Mouse (Mus musculus) G1E (cell line): ENCODE measurements around the gene Pglyrp1. TPM values are rescaled to one million over a fixed set of nuclear protein-coding genes. Genes with fewer than 3 reads are reported as not detected.

Experiments
- ATAC-seq: 2 replicates; pipeline ENCODE4 v1.8.0; 2016; ENCODE audit warnings: mild to moderate bottlenecking; ENCODE audit not compliant: insufficient number of reproducible peaks, poor library complexity, low FRiP score, severe bottlenecking; ENCODE audit errors: extremely low read depth
- DNase-seq: peaks from one replicate; pipeline ENCODE4 v3.0.0; 2012; ENCODE audit warnings: low spot score
- H3K27me3 ChIP-seq: 2 replicates; pipeline ENCODE4 v1.6.1; 2012; ENCODE audit warnings: mild to moderate bottlenecking, low read length, inconsistent platforms; ENCODE audit not compliant: insufficient read depth
- H3K36me3 ChIP-seq: replicated peaks from 2 replicates; pipeline ENCODE3; 2012; ENCODE audit warnings: mild to moderate bottlenecking, inconsistent platforms
- H3K4me1 ChIP-seq: 2 replicates; pipeline ENCODE4 v1.6.1; 2012; ENCODE audit warnings: low read depth, low read length, inconsistent platforms, mixed read lengths; ENCODE audit not compliant: insufficient read depth
- H3K4me3 ChIP-seq: 2 replicates; pipeline ENCODE4 v1.5.1; 2012; ENCODE audit warnings: low read depth, mild to moderate bottlenecking, inconsistent platforms, low read length, moderate library complexity, mixed read lengths
- H3K9me3 ChIP-seq: replicated peaks from 2 replicates; pipeline ENCODE4 v1.6.1; 2012; ENCODE audit warnings: inconsistent platforms
- CTCF ChIP-seq: IDR thresholded peaks from 2 replicates; pipeline ENCODE4 v1.5.1; 2012; ENCODE audit warnings: low read depth, low read length, inconsistent platforms, mixed read lengths
- GATA1 ChIP-seq: IDR thresholded peaks from 2 replicates; pipeline ENCODE4 v1.6.1; 2012; ENCODE audit warnings: borderline replicate concordance, low read length, inconsistent platforms, mixed read lengths
- GATA2 ChIP-seq: IDR thresholded peaks from 2 replicates; pipeline ENCODE4 v1.6.1; 2012; ENCODE audit warnings: low read depth, low read length, inconsistent platforms, borderline replicate concordance
- POLR2AphosphoS5 ChIP-seq: IDR thresholded peaks from 2 replicates; pipeline ENCODE4 v1.6.1; 2012; ENCODE audit warnings: low read depth, low read length, inconsistent platforms; ENCODE audit not compliant: insufficient replicate concordance
- TAL1 ChIP-seq: conservative IDR thresholded peaks from 2 replicates; pipeline ENCODE4 v1.6.1; 2012; ENCODE audit warnings: low read depth, low read length, inconsistent platforms, mixed read lengths
- polyA plus RNA-seq: library from polyadenylated mRNA; stranded (reverse); fragments of >175 nt; gene quantifications from 2 replicates; pipeline ENCODE4 v1.2.3, GENCODE M21; 2012
- total RNA-seq, 2 experiments: library from RNA; stranded (forward) in 1 of 2; stranded (reverse) in 1 of 2; fragments of 200-1000 nt in 1 of 2; fragments of >200 nt in 1 of 2; fragmentation: Nextera tagmentation in 1 of 2; gene quantifications; 2 replicates each; pipeline ENCODE4 v1.2.3; 2014 to 2017

Pglyrp1 gene
- total and polyA plus RNA-seq, 3 experiments: not detected

DNA sequence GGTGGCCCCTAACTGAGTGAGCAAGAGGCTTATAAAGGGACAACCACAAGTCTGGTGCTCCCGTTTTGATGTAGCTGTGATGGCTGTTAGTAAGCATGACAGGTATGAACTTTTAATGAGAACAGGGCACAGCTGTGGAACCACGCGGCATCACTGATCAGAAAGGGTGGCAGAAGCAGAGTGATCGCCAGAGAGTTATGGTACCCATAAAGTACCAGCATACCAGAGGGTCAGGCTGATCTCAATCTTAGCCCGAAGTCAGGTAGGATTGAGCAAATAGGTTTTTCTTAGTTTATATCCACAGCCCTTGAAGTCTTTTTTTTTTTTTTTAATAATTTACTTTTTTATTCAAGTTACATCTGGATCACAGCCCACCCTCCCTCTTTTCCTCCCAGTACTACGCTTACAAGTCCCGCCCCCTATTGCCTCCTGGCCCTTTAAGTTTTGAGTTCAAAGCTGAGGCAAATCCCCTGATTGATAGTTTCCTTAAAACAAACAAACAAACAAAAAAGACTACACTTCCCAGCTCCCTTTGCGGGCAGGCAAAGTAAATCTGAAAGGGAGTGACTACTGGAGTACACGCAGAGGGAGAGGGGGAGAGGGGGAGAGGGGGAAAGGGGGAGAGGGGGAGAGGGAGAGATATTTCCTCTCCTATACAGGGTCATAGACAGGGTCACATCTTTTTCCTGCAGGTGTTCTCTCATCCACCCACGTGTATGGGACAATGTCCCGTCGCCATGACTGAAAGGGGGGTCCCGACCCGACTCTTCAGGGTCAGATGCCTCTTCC lies 1.1 kb downstream of the Pglyrp1 start:
- ATAC-seq (no peak), DNase-seq (no peak)
- Histone ChIP-seq H3K4me1 (peaks cover 3% of the 10 kb centered on the region; the same call in 1 of the 2 replicates), H3K36me3 (no peaks in the 10 kb centered on the region), H3K4me3 (no peak overlapping the region), H3K27me3 (no peaks in the 10 kb centered on the region), H3K9me3 (no peaks in the 10 kb centered on the region)
- no peak for TF ChIP-seq GATA2
- TF ChIP-seq CTCF: no peak
- TF ChIP-seq GATA1: no peak
- TF ChIP-seq POLR2AphosphoS5: no peak
- TF ChIP-seq TAL1: no peak

DNA sequence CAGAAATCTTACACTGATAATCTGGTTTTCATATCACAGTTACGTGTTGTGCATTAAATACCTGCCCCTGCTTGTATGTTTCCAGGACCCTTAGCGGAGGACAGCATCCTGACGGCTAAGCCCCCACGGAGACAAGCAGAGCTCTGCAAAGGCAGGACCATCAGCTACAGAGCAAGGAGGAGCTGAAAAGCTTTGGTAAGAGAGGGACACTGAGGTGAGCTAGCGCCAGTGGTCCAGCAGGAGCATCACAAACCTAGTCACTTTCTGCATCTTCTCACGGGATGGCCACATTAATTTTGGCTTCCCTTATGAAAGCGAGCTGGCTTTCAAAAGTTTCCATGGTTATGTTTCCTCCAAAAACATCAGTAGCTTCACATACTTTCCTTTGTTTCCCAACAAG lies 1.7 kb downstream of the Pglyrp1 start:
- TF ChIP-seq POLR2AphosphoS5 (no peak), CTCF (no peak), TAL1 (no peak), GATA1 (no peak), GATA2 (no peak)
- no peak for DNase-seq
- H3K36me3 ChIP-seq: no peaks in the 10 kb centered on the region
- H3K27me3 ChIP-seq: no peaks in the 10 kb centered on the region
- ATAC-seq: no peak
- peaks cover 3% of the 10 kb centered on the region; the same call in 1 of the 2 replicates for H3K4me1 ChIP-seq
- no peaks in the 10 kb centered on the region for H3K9me3 ChIP-seq
- no peak overlapping the region for H3K4me3 ChIP-seq

DNA sequence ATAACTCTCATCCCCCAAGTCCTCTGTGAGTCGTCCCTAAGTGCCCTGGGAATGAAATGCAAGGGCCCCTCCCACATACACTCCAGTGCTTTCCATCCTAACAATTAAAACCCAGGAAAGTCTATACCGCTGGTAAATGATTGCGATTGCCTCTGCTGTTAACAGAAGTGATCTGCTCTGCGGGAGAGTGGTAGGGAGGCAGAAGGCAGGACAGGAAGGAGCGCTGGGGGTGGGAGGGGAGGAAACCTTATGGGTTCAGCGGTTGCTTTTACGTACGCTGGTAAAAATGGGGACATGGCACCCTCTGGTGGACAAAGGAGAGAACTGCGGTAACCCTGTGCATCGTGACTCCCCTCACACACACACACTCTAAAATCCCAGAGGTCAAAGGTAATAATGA lies 2.1 kb downstream of the Pglyrp1 start:
- DNase-seq: peak; percentile 25
- no peaks in the 10 kb centered on the region for H3K36me3 ChIP-seq

DNA sequence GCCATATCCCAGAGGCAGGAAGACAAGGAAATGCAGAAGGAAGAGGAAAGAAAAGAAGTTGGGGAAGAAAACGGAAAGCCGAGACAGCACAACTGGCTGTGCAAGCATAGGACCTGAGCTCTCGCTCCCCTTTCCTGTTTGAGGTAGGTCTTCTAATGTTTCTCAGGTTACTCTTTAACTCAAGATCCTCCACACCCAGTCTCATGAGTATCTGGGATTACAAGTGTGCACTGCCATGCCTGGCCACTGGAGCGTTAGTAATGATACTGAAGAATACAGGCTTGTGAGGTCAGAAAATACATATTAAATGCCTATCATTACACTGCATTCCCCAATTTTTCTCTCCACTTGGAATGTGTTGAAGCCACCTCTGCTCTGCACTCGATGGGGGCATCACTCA lies 4.2 kb downstream of the Pglyrp1 start:
- H3K27me3 ChIP-seq: 0 out of 2 replicates have a peak, but pooled peaks cover 3% of the 10 kb centered on the region
- no peaks in the 10 kb centered on the region for H3K36me3 ChIP-seq
- TF ChIP-seq GATA2: no peak
- no peak for TF ChIP-seq CTCF
- TF ChIP-seq TAL1: no peak
- TF ChIP-seq POLR2AphosphoS5: no peak
- no peak for TF ChIP-seq GATA1
- DNase-seq (no peak), ATAC-seq (no peak)
- H3K4me1 ChIP-seq: peaks cover 3% of the 10 kb centered on the region; the same call in 1 of the 2 replicates
- H3K9me3 ChIP-seq: no peaks in the 10 kb centered on the region
- no peak overlapping the region for H3K4me3 ChIP-seq

More for the DNA sequence above, 2.1 kb downstream of the Pglyrp1 start:
- Histone ChIP-seq H3K9me3 (no peaks in the 10 kb centered on the region), H3K27me3 (no peaks in the 10 kb centered on the region), H3K4me1 (peaks cover 3% of the 10 kb centered on the region; the same call in 1 of the 2 replicates), H3K4me3 (no peak overlapping the region)
- TF ChIP-seq POLR2AphosphoS5: no peak
- peak; percentile 79 for TF ChIP-seq CTCF
- peak; percentile 40; the same call in 1 of the 2 replicates for ATAC-seq

DNA sequence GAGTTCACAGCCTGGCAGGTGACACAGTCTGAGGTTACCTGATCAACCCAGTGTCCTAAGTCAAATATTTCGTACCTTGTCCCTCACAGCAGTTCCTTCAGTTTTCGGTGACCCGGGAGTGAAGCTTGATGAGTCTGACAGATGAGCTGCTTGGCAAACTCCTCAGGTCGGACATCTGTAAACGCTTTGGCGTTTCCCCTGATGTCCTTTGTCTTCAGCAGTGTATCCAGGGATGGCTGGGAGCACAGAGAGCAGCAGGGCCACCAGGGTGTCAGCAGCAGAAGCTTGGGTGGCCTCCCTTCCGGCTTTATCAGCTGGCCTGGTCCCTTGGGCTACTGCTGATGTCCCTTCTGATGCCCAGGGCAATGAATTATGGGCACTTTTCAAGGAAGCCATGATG lies 7.6 kb downstream of the Pglyrp1 start:
- no peaks in the 10 kb centered on the region for H3K36me3 ChIP-seq
- no peaks in the 10 kb centered on the region for H3K4me1 ChIP-seq
- H3K27me3 ChIP-seq: peaks cover 12% of the 10 kb centered on the region
- ATAC-seq: no peak
- TF ChIP-seq TAL1: no peak
- TF ChIP-seq POLR2AphosphoS5: no peak
- TF ChIP-seq GATA1: no peak
- no peak for TF ChIP-seq CTCF
- no peak for TF ChIP-seq GATA2
- no peak overlapping the region for H3K4me3 ChIP-seq
- DNase-seq: no peak
- H3K9me3 ChIP-seq: no peaks in the 10 kb centered on the region

DNA sequence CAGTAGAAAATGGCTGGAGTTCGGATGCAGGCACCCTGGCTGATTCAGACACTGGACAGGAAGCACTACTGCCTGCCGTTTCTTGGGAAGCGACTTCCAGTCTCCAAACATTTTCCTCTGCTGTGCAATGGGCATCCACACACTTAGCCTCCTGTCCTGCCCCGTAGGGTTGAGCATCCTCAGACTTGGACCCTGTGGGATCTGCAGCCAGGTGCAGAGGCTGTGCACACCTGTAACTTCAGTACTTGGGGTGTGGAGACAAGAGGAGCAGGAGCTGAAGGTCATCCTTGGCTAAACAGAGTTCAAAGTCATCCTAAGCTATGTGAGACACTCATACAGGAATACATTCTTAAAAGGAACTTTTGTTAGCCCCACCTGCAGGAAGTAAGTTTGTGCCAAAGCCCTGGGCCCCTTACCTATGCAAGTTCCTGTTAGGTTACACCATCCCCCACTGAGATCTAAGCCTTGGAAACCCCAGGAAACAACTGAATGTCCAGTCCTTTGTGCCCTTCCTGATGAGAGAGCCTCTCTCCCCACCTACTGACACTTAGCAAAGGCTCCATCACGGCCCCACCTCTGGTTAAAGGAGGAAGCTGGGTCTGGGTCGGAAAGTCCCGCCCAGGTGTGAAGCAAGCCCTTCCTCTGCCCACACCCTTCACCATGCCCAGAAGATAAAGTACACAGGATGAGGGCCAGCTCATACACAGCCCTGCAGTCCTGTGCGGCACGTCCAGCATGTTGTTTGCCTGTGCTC lies 13.0 kb downstream of the Pglyrp1 start:
- Histone ChIP-seq H3K9me3 (no peaks in the 10 kb centered on the region), H3K36me3 (no peaks in the 10 kb centered on the region), H3K4me1 (0 out of 2 replicates have a peak, but pooled peaks cover 3% of the 10 kb centered on the region), H3K27me3 (peaks cover 18% of the 10 kb centered on the region), H3K4me3 (no peak overlapping the region)
- no peak for ATAC-seq
- no peak for DNase-seq
- TF ChIP-seq GATA1 (no peak), CTCF (no peak), POLR2AphosphoS5 (no peak), GATA2 (no peak), TAL1 (no peak)
